ENCODE assay signal across 8 mouse cellular contexts in the genomic region with DNA sequence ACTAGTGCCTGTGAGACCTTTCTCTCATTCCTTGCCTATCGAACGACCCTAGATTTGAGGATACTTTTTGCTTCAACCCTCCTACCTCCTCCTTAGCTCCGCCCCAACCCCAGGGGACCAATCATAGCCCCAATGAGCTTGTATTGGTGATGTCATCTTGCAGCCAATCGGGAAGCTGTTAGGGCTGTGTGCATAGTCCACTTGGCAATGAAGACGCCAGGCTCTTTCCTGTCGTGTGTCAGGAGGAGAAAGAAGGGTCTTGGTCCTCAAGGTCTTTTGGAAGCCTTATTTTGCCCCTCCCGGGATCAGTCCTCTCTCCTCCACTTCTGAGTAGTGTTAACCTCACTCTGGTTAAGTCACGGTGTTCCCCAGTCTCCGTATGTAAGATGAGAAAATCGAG. TPM values are rescaled to one million over a fixed set of nuclear protein-coding genes. Genes with fewer than 3 reads are reported as not detected.
DNase-seq lines count a peak whose midpoint lies in the region; ATAC-seq and TF ChIP-seq lines count a peak whose summit lies in the region.

No protein-coding gene starts in this region.

- intact Hi-C loops in heart, postnatal 36 days (cut with DNase I) = no loop called here

- peak overlapping the region; percentile 42 for H3K4me2 ChIP-seq in neural tube, embryonic 14.5 days (ENCODE audit: low read depth, low read length)

- in situ Hi-C loops in ES-E14 (cut with MboI; ENCODE audit: low sequenced_read_pairs in 2 of 2, unreplicated experiment in 2 of 2) = no loop called here

- 0% methylated on average over 10 of the region's 10 CpGs for WGBS in cerebellum, adult 2 months
- 2% methylated on average over 10 of the region's 10 CpGs for WGBS in large intestine, adult 2 months
- 1% methylated on average over 10 of the region's 10 CpGs for WGBS in neural tube, embryonic 14.5 days

- DNase-seq in ES-E14 (ENCODE audit: low read depth, low spot score) = peak; percentile 83
- peak; percentile 85 to 92 for DNase-seq in cerebellum, adult 2 months
- DNase-seq in forelimb bud, embryonic 11.5 days (ENCODE audit: low read depth, low spot score) = peak; percentile 88
- DNase-seq in heart, postnatal 36 days = peak; percentile 55 to 61
- DNase-seq in large intestine, adult 2 months (ENCODE audit: low read depth, low spot score) = peak; percentile 85
- DNase-seq in lung, adult 18-20 months = peak; percentile 78 to 83
- peak; percentile 56 for DNase-seq in thymus, postnatal 0 days (ENCODE audit: low spot score)

- H3K27ac ChIP-seq in ES-E14 (ENCODE audit: insufficient read depth, low read depth, low read length, poor library complexity, severe bottlenecking) = no peak overlapping the region
- peak overlapping the region; percentile 61; the same call in 1 of the 2 replicates for H3K27ac ChIP-seq in cerebellum, adult 2 months (ENCODE audit: insufficient read depth, low read length)
- peak overlapping the region; percentile 75 for H3K27ac ChIP-seq in neural tube, embryonic 14.5 days (ENCODE audit: low read depth, low read length)

- no peak for TF ChIP-seq CTCF in cerebellum, adult 2 months (IDR thresholded peaks at IDR 0.05; ENCODE audit: borderline replicate concordance, insufficient read depth, low read depth, low read length)

- H3K36me3 ChIP-seq in ES-E14 (ENCODE audit: control insufficient read depth, insufficient read depth, low read length, poor library complexity, severe bottlenecking) = no peaks in the 10 kb centered on the region
- no peaks in the 10 kb centered on the region for H3K36me3 ChIP-seq in neural tube, embryonic 14.5 days (ENCODE audit: control insufficient read depth, insufficient read depth, low read length)

- H3K27me3 ChIP-seq in cerebellum, adult 2 months (ENCODE audit: control insufficient read depth, insufficient read depth, low read length) = no peaks in the 10 kb centered on the region
- H3K27me3 ChIP-seq in neural tube, embryonic 14.5 days (ENCODE audit: control insufficient read depth, insufficient read depth, low read length) = no peaks in the 10 kb centered on the region

- ATAC-seq in neural tube, embryonic 14.5 days (ENCODE audit: low read depth) = peak; percentile 92

- no peaks in the 10 kb centered on the region for H3K9me3 ChIP-seq in ES-E14 (ENCODE audit: control insufficient read depth, insufficient read depth, low read depth, low read length)
- H3K9me3 ChIP-seq in neural tube, embryonic 14.5 days (ENCODE audit: control insufficient read depth, low read length) = no peaks in the 10 kb centered on the region

- no peak overlapping the region; the same call in 1 of the 2 replicates for H3K9ac ChIP-seq in ES-E14 (ENCODE audit: insufficient read depth, low read depth, low read length, poor library complexity, severe bottlenecking)
- 0 out of 2 replicates have a peak overlapping the region, but pooled peaks have one; percentile 37 for H3K9ac ChIP-seq in neural tube, embryonic 14.5 days (replicated peaks; ENCODE audit: low read depth, low read length)

- peak; percentile 82; the same call in 1 of the 2 replicates for TF ChIP-seq POLR2A in cerebellum, adult 2 months (IDR thresholded peaks at IDR 0.05; ENCODE audit: borderline replicate concordance, insufficient read depth, low read length)

- H3K4me3 ChIP-seq in ES-E14 (ENCODE audit: insufficient read depth in 1 of 2, low read depth in 1 of 2, low read length in 2 of 2, poor library complexity in 1 of 2, severe bottlenecking in 1 of 2) = peak overlapping the region; percentile 35 to 87; a peak in 3 of 4 replicates
- H3K4me3 ChIP-seq in cerebellum, adult 2 months (replicated peaks; ENCODE audit: insufficient read depth, low read depth, low read length) = peak overlapping the region; percentile 50
- H3K4me3 ChIP-seq in neural tube, embryonic 14.5 days (ENCODE audit: low read depth, low read length) = peak overlapping the region; percentile 14; the same call in 1 of the 2 replicates

- peaks cover 6 to 16% of the 10 kb centered on the region in 2 experiments; a peak in 2 of 4 replicates for H3K4me1 ChIP-seq in ES-E14 (ENCODE audit: control insufficient read depth in 2 of 2, insufficient read depth in 2 of 2, low read length in 2 of 2, poor library complexity in 1 of 2)
- peaks cover 6% of the 10 kb centered on the region; the same call in 1 of the 2 replicates for H3K4me1 ChIP-seq in cerebellum, adult 2 months (ENCODE audit: control insufficient read depth, insufficient read depth, low read length)
- peaks cover 26% of the 10 kb centered on the region for H3K4me1 ChIP-seq in neural tube, embryonic 14.5 days (ENCODE audit: control insufficient read depth, insufficient read depth, low read length)

TF ChIP-seq in ES-E14, 5 proteins besides CTCF, POLR2A, EP300 and RAD21:
- no peak for TF ChIP-seq MAFK (IDR thresholded peaks at IDR 0.05; ENCODE audit: insufficient read depth, low read depth, low read length)
- TF ChIP-seq ZC3H11A (IDR thresholded peaks at IDR 0.05; ENCODE audit: borderline replicate concordance, low read depth, low read length) = no peak
- TF ChIP-seq ZNF384 (IDR thresholded peaks at IDR 0.05; ENCODE audit: low read depth, low read length) = no peak
- TF ChIP-seq CHD2 (IDR thresholded peaks at IDR 0.05; ENCODE audit: low read depth, low read length) = no peak
- TF ChIP-seq HCFC1 (IDR thresholded peaks at IDR 0.05; ENCODE audit: borderline replicate concordance, insufficient read depth, low read length) = no peak

RNA-seq across cellular contexts. Expression of a gene that starts 11.3 kb away (rescaled TPM):
- 12.0 and 19.7 TPM in 2 replicates for total RNA-seq in ES-E14 (2012; rRNA removed)
- 57.5 and 62.5 TPM in 2 replicates for polyA plus RNA-seq in cerebellum, adult 2 months (2012; rRNA removed)
- total RNA-seq in heart, postnatal 36 days (2021) = 1 to 10 TPM; 1.2 to 1.5 TPM
- polyA plus RNA-seq in large intestine, adult 2 months (2012; rRNA removed) = 8.2 and 8.7 TPM in 2 replicates
- polyA plus RNA-seq in neural tube, embryonic 14.5 days (2014; fragmentation: Nextera tagmentation; extraction: Ambion mirVana) = 99.0 and 99.6 TPM in 2 replicates
- 2.6 and 3.6 TPM in 2 replicates for polyA plus RNA-seq in thymus, postnatal 0 days (2015; fragmentation: Nextera tagmentation; extraction: Ambion mirVana)

RNA-seq across cellular contexts. Expression of a gene that starts 23.7 kb away (rescaled TPM):
- total RNA-seq in ES-E14 (2012; rRNA removed) = 11.2 and 14.1 TPM in 2 replicates
- polyA plus RNA-seq in cerebellum, adult 2 months (2012; rRNA removed) = 28.3 and 30.0 TPM in 2 replicates
- total RNA-seq in heart, postnatal 36 days (2021) = 10 to 100 TPM in 1 of 2 experiments, 1 to 10 TPM in 1; 9.4 to 10.1 TPM
- 3.3 and 3.6 TPM in 2 replicates for polyA plus RNA-seq in large intestine, adult 2 months (2012; rRNA removed)
- 98.6 and 110 TPM in 2 replicates for polyA plus RNA-seq in neural tube, embryonic 14.5 days (2014; fragmentation: Nextera tagmentation; extraction: Ambion mirVana)
- polyA plus RNA-seq in thymus, postnatal 0 days (2015; fragmentation: Nextera tagmentation; extraction: Ambion mirVana) = 1.7 and 2.0 TPM in 2 replicates

RNA-seq across cellular contexts. Expression of a gene that starts 50.8 kb away (rescaled TPM):
- not detected in 2 replicates for total RNA-seq in ES-E14 (2012; rRNA removed)
- 0.40 TPM in 1 of 2 replicates, not detected in the other for polyA plus RNA-seq in cerebellum, adult 2 months (2012; rRNA removed)
- not detected for total RNA-seq in heart, postnatal 36 days (2021)
- polyA plus RNA-seq in large intestine, adult 2 months (2012; rRNA removed) = 1.2 and 4.9 TPM in 2 replicates
- polyA plus RNA-seq in neural tube, embryonic 14.5 days (2014; fragmentation: Nextera tagmentation; extraction: Ambion mirVana) = not detected in 2 replicates
- not detected in 2 replicates for polyA plus RNA-seq in thymus, postnatal 0 days (2015; fragmentation: Nextera tagmentation; extraction: Ambion mirVana)
